Mouse (Mus musculus) kidney, adult 8-10 months (tissue): ENCODE measurements around the gene Gm6993.

Experiments
- DNase-seq, 2 experiments: peaks; one replicate each; pipeline ENCODE4 v3.0.0; 2022

Gm6993 gene

GRCm38 (mm10) chr12:31272012-31272735 is 31.6 kb downstream of the Gm6993 start:
- no peak for DNase-seq

GRCm38 (mm10) chr12:31272846-31273245 is 32.3 kb downstream of the Gm6993 start:
- DNase-seq: no peak

- DNase-seq: peak; percentile 80 to 81
These were observed 33.1 kb downstream of the Gm6993 start for GRCm38 (mm10) chr12:31273646-31274045.

- no peak for DNase-seq
These were observed 34.8 kb downstream of the Gm6993 start for GRCm38 (mm10) chr12:31275411-31275810.

GRCm38 (mm10) chr12:31278270-31278669 is 37.7 kb downstream of the Gm6993 start:
- DNase-seq: no peak

GRCm38 (mm10) chr12:31280318-31280717 is 39.7 kb downstream of the Gm6993 start:
- DNase-seq: no peak

- DNase-seq: no peak
These were observed 40.6 kb downstream of the Gm6993 start for GRCm38 (mm10) chr12:31281100-31281591.

- DNase-seq: peak in 1 of 2 experiments; percentile 66
These were observed 41.7 kb downstream of the Gm6993 start for GRCm38 (mm10) chr12:31282241-31282640.

- DNase-seq: no peak
These were observed 42.6 kb downstream of the Gm6993 start for GRCm38 (mm10) chr12:31283131-31283530.

- peak in 1 of 2 experiments; percentile 72 for DNase-seq
These were observed 43.1 kb downstream of the Gm6993 start for GRCm38 (mm10) chr12:31283617-31284136.

GRCm38 (mm10) chr12:31289046-31289445 is 48.5 kb downstream of the Gm6993 start:
- no peak for DNase-seq
